Mouse (Mus musculus): ENCODE results near the gene 4930455H04Rik. TPM values are rescaled to one million over a fixed set of nuclear protein-coding genes. Genes with fewer than 3 reads are reported as not detected.

The 4930455H04Rik gene
- polyA plus RNA-seq, 1 experiment from 2014 or later, result not detected

- no peak for ATAC-seq (ENCODE audit: low FRiP score, low read depth)
- H3K9ac ChIP-seq, result no peak overlapping the region
- H3K4me3 ChIP-seq, result no peak overlapping the region
- no peaks in the 10 kb centered on the region for H3K36me3 ChIP-seq
- 53% methylated on average over 6 of the region's 6 CpGs for WGBS
- H3K4me2 ChIP-seq, result no peak overlapping the region
- H3K9me3 ChIP-seq, result no peaks in the 10 kb centered on the region
- no peaks in the 10 kb centered on the region; the same call in 1 of the 2 replicates for H3K4me1 ChIP-seq (replicated peaks)
- no peaks in the 10 kb centered on the region; the same call in 1 of the 2 replicates for H3K27me3 ChIP-seq
- H3K27ac ChIP-seq (replicated peaks), result no peak overlapping the region
These were observed 39.3 kb downstream of the 4930455H04Rik start for GRCm38 (mm10) chr3:117007340-117007739.

GRCm38 (mm10) chr3:117010182-117010581 is 42.1 kb downstream of the 4930455H04Rik start:
- WGBS, result 65% methylated on average over 6 of the region's 6 CpGs
- H3K27ac ChIP-seq (replicated peaks), result no peak overlapping the region

GRCm38 (mm10) chr3:117020319-117020718 is 52.3 kb downstream of the 4930455H04Rik start:
- Histone ChIP-seq H3K4me3 (no peak overlapping the region), H3K4me1 (replicated peaks) (no peaks in the 10 kb centered on the region), H3K36me3 (no peaks in the 10 kb centered on the region), H3K27ac (replicated peaks) (no peak overlapping the region), H3K4me2 (no peak overlapping the region), H3K27me3 (no peaks in the 10 kb centered on the region), H3K9ac (no peak overlapping the region), H3K9me3 (no peaks in the 10 kb centered on the region)
- WGBS, result 94% methylated on average over 3 of the region's 3 CpGs
- no peak for ATAC-seq (ENCODE audit: low FRiP score, low read depth)

More at GRCm38 (mm10) chr3:117010182-117010581, 42.1 kb downstream of the 4930455H04Rik start:
- H3K36me3 ChIP-seq, result no peaks in the 10 kb centered on the region
- H3K4me2 ChIP-seq, result no peak overlapping the region
- no peaks in the 10 kb centered on the region for H3K4me1 ChIP-seq (replicated peaks)
- no peak overlapping the region for H3K4me3 ChIP-seq
- H3K27me3 ChIP-seq, result no peaks in the 10 kb centered on the region; the same call in 1 of the 2 replicates
- H3K9me3 ChIP-seq, result no peaks in the 10 kb centered on the region
- peak; percentile 27; the same call in 1 of the 2 replicates for ATAC-seq (ENCODE audit: low FRiP score, low read depth)
- no peak overlapping the region for H3K9ac ChIP-seq

- 52% methylated on average over 7 of the region's 7 CpGs for WGBS
- no peak overlapping the region for H3K4me3 ChIP-seq
- H3K27ac ChIP-seq (replicated peaks), result no peak overlapping the region
- H3K4me2 ChIP-seq, result no peak overlapping the region
- no peaks in the 10 kb centered on the region for H3K27me3 ChIP-seq
- no peak overlapping the region for H3K9ac ChIP-seq
- H3K9me3 ChIP-seq, result no peaks in the 10 kb centered on the region
- no peaks in the 10 kb centered on the region for H3K4me1 ChIP-seq (replicated peaks)
- no peaks in the 10 kb centered on the region for H3K36me3 ChIP-seq
- ATAC-seq (ENCODE audit: low FRiP score, low read depth), result no peak
These were observed 53.8 kb downstream of the 4930455H04Rik start for GRCm38 (mm10) chr3:117021907-117022306.

GRCm38 (mm10) chr3:117024111-117024510 is 56.0 kb downstream of the 4930455H04Rik start:
- no peaks in the 10 kb centered on the region for H3K27me3 ChIP-seq
- no peak overlapping the region for H3K9ac ChIP-seq
- H3K4me2 ChIP-seq, result no peak overlapping the region
- no peaks in the 10 kb centered on the region for H3K36me3 ChIP-seq
- H3K4me3 ChIP-seq, result no peak overlapping the region
- H3K27ac ChIP-seq (replicated peaks), result no peak overlapping the region
- no peaks in the 10 kb centered on the region for H3K4me1 ChIP-seq (replicated peaks)
- ATAC-seq (ENCODE audit: low FRiP score, low read depth), result no peak
- 86% methylated on average over 1 of the region's 1 CpGs for WGBS
- no peaks in the 10 kb centered on the region for H3K9me3 ChIP-seq

- Histone ChIP-seq H3K27me3 (no peaks in the 10 kb centered on the region), H3K4me1 (replicated peaks) (no peaks in the 10 kb centered on the region), H3K9ac (no peak overlapping the region), H3K36me3 (no peaks in the 10 kb centered on the region), H3K27ac (replicated peaks) (no peak overlapping the region), H3K9me3 (no peaks in the 10 kb centered on the region), H3K4me2 (no peak overlapping the region), H3K4me3 (no peak overlapping the region)
- 82% methylated on average over 5 of the region's 5 CpGs for WGBS
- ATAC-seq (ENCODE audit: low FRiP score, low read depth), result no peak
These were observed 56.5 kb downstream of the 4930455H04Rik start for GRCm38 (mm10) chr3:117024557-117024956.

- Histone ChIP-seq H3K9me3 (no peaks in the 10 kb centered on the region), H3K27me3 (no peaks in the 10 kb centered on the region), H3K36me3 (no peaks in the 10 kb centered on the region), H3K4me3 (no peak overlapping the region), H3K4me2 (no peak overlapping the region), H3K9ac (no peak overlapping the region), H3K4me1 (replicated peaks) (no peaks in the 10 kb centered on the region), H3K27ac (replicated peaks) (no peak overlapping the region)
- 83% methylated on average over 3 of the region's 3 CpGs for WGBS
- no peak for ATAC-seq (ENCODE audit: low FRiP score, low read depth)
These were observed 57.4 kb downstream of the 4930455H04Rik start for GRCm38 (mm10) chr3:117025421-117025820.

Other genes starting within 250 kb of the 4930455H04Rik start
- gene Agl, start 160.1 kb upstream of the 4930455H04Rik start, polyA plus RNA-seq (2015; fragmentation: Nextera tagmentation; extraction: Ambion mirVana), result 13.9 and 15.0 TPM in 2 replicates
- 5.5 and 6.6 TPM in 2 replicates for gene Frrs1, start 108.8 kb upstream of the 4930455H04Rik start, polyA plus RNA-seq (2015; fragmentation: Nextera tagmentation; extraction: Ambion mirVana)
- gene Palmd, start 720 bp downstream of the 4930455H04Rik start, polyA plus RNA-seq (2015; fragmentation: Nextera tagmentation; extraction: Ambion mirVana), result 9.9 and 11.3 TPM in 2 replicates

Measured in hindbrain, embryonic 15.5 days (tissue).